In genomic region chr19:40366163-40366941, GRCm38 (mm10) we compare ENCODE assay signal across 8 mouse cellular contexts.
DNase-seq lines count a peak whose midpoint lies in the region; ATAC-seq and TF ChIP-seq lines count a peak whose summit lies in the region.

No protein-coding gene starts in this region.

- ATAC-seq in midbrain, embryonic 13.5 days: peak; percentile 46; the same call in 1 of the 2 replicates

- intact Hi-C loops in heart, postnatal 36 days (cut with DNase I): no loop called here

- DNase-seq in cerebellum, adult 18-20 months: peak; percentile 50 to 64
- no peak for DNase-seq in cerebellum, adult 11 months
- peak; percentile 53 for DNase-seq in forebrain, embryonic 10.5 days (ENCODE audit: extremely low spot score, low spot score)
- peak; percentile 67 to 70 for DNase-seq in heart, postnatal 36 days
- DNase-seq in layer of hippocampus, postnatal 14 days (ENCODE audit: low spot score in 2 of 2): peak; percentile 35 to 62
- peak; percentile 60 for DNase-seq in thymus, postnatal 14 days

- TF ChIP-seq CTCF in bone marrow, adult 2 months (IDR thresholded peaks at IDR 0.05; ENCODE audit: control insufficient read depth, insufficient read depth, low read length): no peak

- peak overlapping the region; percentile 35 for H3K4me3 ChIP-seq in bone marrow, adult 2 months (replicated peaks; ENCODE audit: control insufficient read depth, low read depth, low read length)
- H3K4me3 ChIP-seq in forebrain, embryonic 10.5 days: no peak overlapping the region
- no peak overlapping the region for H3K4me3 ChIP-seq in midbrain, embryonic 13.5 days (replicated peaks)

- peaks cover 24% of the 10 kb centered on the region for H3K36me3 ChIP-seq in forebrain, embryonic 10.5 days (replicated peaks)
- peaks cover 57% of the 10 kb centered on the region for H3K36me3 ChIP-seq in midbrain, embryonic 13.5 days

- TF ChIP-seq POLR2A in bone marrow, adult 2 months (IDR thresholded peaks at IDR 0.05; ENCODE audit: borderline replicate concordance, control insufficient read depth, low read depth, low read length): no peak

- H3K9me3 ChIP-seq in forebrain, embryonic 10.5 days: no peaks in the 10 kb centered on the region; the same call in 1 of the 2 replicates
- H3K9me3 ChIP-seq in midbrain, embryonic 13.5 days: no peaks in the 10 kb centered on the region

- no peak overlapping the region for H3K27ac ChIP-seq in bone marrow, adult 2 months (ENCODE audit: control insufficient read depth, insufficient read depth, low read depth, low read length, poor library complexity)
- peak overlapping the region; percentile 54; the same call in 1 of the 2 replicates for H3K27ac ChIP-seq in forebrain, embryonic 10.5 days
- H3K27ac ChIP-seq in midbrain, embryonic 13.5 days: no peak overlapping the region

- no peak overlapping the region for H3K4me2 ChIP-seq in midbrain, embryonic 13.5 days (replicated peaks)

- no peaks in the 10 kb centered on the region for H3K27me3 ChIP-seq in forebrain, embryonic 10.5 days (ENCODE audit: poor library complexity, severe bottlenecking)
- no peaks in the 10 kb centered on the region for H3K27me3 ChIP-seq in midbrain, embryonic 13.5 days

- H3K4me1 ChIP-seq in bone marrow, adult 2 months (ENCODE audit: control insufficient read depth, insufficient read depth, low read length): peaks cover 2% of the 10 kb centered on the region; the same call in 1 of the 2 replicates
- H3K4me1 ChIP-seq in forebrain, embryonic 10.5 days: peaks cover 15% of the 10 kb centered on the region
- peaks cover 24% of the 10 kb centered on the region for H3K4me1 ChIP-seq in midbrain, embryonic 13.5 days (replicated peaks)

- WGBS in bone marrow, adult 2 months: 18% methylated on average over 11 of the region's 11 CpGs
- 34% methylated on average over 11 of the region's 11 CpGs for WGBS in forebrain, embryonic 10.5 days
- 28% methylated on average over 11 of the region's 11 CpGs for WGBS in midbrain, embryonic 13.5 days

- H3K9ac ChIP-seq in midbrain, embryonic 13.5 days (replicated peaks): no peak overlapping the region
